Mouse (Mus musculus): ENCODE measurements around the gene Ror1.

- TF ChIP-seq REST (IDR thresholded peaks at IDR 0.05; ENCODE audit: insufficient read depth, insufficient read length) (no peak), POLR2A (IDR thresholded peaks at IDR 0.05; ENCODE audit: insufficient read length, low read depth) (no peak), E2F4 (IDR thresholded peaks at IDR 0.05; ENCODE audit: insufficient read depth) (no peak), MYOG (IDR thresholded peaks at IDR 0.05; ENCODE audit: control insufficient read depth in 1 of 3, insufficient read depth in 1 of 3, insufficient read length in 2 of 3, low read depth in 2 of 3) (no peak), MAX (IDR thresholded peaks at IDR 0.05; ENCODE audit: low read depth) (no peak)
Measured at GRCm38 (mm10) chr4:100230963-100231362, 135.4 kb downstream of the Ror1 start.
